Mouse (Mus musculus) hindlimb bud, embryonic 11.5 days (tissue): ENCODE measurements around the gene Rgma.

Experiments
- DNase-seq: peaks from one replicate; pipeline ENCODE4 v3.0.0-alpha.2; 2012; ENCODE audit warnings: low read depth, low spot score; ENCODE audit errors: extremely low spot score

The Rgma gene

GRCm38 (mm10) chr7:73369992-73370391 lies 5.3 kb upstream of the Rgma start:
- DNase-seq = no peak

- no peak for DNase-seq
These were observed 3.6 kb upstream of the Rgma start for GRCm38 (mm10) chr7:73371587-73372321.

- DNase-seq = no peak
These were observed 2.8 kb upstream of the Rgma start for GRCm38 (mm10) chr7:73372352-73372970.

GRCm38 (mm10) chr7:73374727-73375126 lies 582 bp upstream of the Rgma start:
- DNase-seq = no peak

- DNase-seq = peak; percentile 93
These were observed 1.0 kb downstream of the Rgma start for GRCm38 (mm10) chr7:73376101-73377001.

- no peak for DNase-seq
These were observed 2.0 kb downstream of the Rgma start for GRCm38 (mm10) chr7:73377307-73377706.

GRCm38 (mm10) chr7:73378034-73378433 lies 2.7 kb downstream of the Rgma start:
- DNase-seq = no peak

- DNase-seq = no peak
These were observed 7.5 kb downstream of the Rgma start for GRCm38 (mm10) chr7:73382843-73383242.

GRCm38 (mm10) chr7:73388866-73389265 lies 13.6 kb downstream of the Rgma start:
- no peak for DNase-seq

- DNase-seq = no peak
These were observed 14.1 kb downstream of the Rgma start for GRCm38 (mm10) chr7:73389419-73389818.

- DNase-seq = no peak
These were observed 14.6 kb downstream of the Rgma start for GRCm38 (mm10) chr7:73389871-73390294.

- no peak for DNase-seq
These were observed 15.2 kb downstream of the Rgma start for GRCm38 (mm10) chr7:73390426-73391001.

- no peak for DNase-seq
These were observed 15.8 kb downstream of the Rgma start for GRCm38 (mm10) chr7:73391002-73391517.

GRCm38 (mm10) chr7:73391518-73392321 lies 16.4 kb downstream of the Rgma start:
- no peak for DNase-seq

GRCm38 (mm10) chr7:73392359-73392758 lies 17.1 kb downstream of the Rgma start:
- DNase-seq = no peak

GRCm38 (mm10) chr7:73393307-73394012 lies 18.2 kb downstream of the Rgma start:
- DNase-seq = no peak

GRCm38 (mm10) chr7:73394013-73394409 lies 18.7 kb downstream of the Rgma start:
- no peak for DNase-seq

- DNase-seq = no peak
These were observed 23.0 kb downstream of the Rgma start for GRCm38 (mm10) chr7:73398319-73398718.

GRCm38 (mm10) chr7:73398806-73399442 lies 23.6 kb downstream of the Rgma start:
- no peak for DNase-seq
